Mouse (Mus musculus) olfactory bulb, adult 2 months (tissue): ENCODE measurements around the gene Shc4.

ENCODE experiments used
- CTCF ChIP-seq: fragments of 200-500 bp; IDR thresholded peaks from 2 replicates; pipeline ENCODE4 v1.5.1; 2012; ENCODE audit warnings: low read depth, mild to moderate bottlenecking, low read length, moderate library complexity; ENCODE audit not compliant: insufficient read depth
- POLR2A ChIP-seq: fragments of 200-500 bp; IDR thresholded peaks from 2 replicates; pipeline ENCODE4 v1.6.1; 2012; ENCODE audit warnings: mild to moderate bottlenecking, low read depth, low read length, moderate library complexity; ENCODE audit not compliant: insufficient read depth

DNA sequence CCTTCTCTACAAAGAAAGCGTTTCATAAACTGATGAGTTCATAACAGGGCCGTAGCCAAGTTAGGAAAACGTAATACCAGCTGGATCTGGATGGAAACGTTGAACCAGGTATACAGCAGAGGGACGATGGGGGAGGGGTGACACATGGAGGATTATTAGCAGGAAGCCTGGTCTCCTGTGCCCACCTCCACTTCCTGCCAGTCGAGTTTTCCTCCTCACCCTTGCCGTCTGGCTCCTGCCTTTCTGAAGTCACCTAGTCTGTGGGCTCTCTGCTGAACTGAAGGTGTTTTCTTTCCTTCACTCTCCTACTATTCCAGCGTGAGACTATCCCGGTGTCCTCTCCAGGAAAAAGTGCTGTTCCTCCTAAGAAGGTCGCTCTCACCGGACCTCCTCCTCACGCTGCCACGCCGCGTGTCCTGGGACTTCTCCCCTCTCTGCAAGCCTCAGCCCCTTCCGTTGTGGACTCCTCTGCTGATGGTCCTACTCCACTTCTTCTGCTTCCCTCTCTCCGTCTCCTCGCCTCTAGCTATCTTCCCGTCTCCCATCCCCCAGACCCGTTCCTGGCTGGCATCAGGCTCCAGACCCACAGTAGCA lies 63.3 kb downstream of the Shc4 start:
- TF ChIP-seq POLR2A (no peak), CTCF (no peak)
